14 mouse cellular contexts compared by ENCODE assay signal in the genomic region with DNA sequence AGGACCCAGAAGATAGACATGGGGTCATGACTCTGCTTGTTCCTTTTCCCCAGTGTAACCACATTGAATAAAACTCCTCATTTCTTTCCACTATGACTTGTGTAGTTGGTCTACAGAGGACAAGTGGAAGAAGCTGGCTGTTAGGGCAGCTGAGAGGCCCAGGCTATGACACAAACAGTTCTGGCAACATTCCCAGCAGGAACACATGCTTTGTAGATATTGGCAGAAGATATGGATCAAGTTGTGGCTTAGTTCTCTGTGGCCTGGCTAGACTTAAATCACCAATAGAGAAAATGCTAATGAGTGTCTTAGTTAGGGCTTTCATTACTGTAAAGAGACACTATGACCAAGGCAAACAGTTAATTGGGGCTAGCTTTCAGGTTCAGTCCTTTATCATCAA.
"Had no signal": no experiment of that assay in that cellular context is flagged by ENCODE, and none has a peak within 500 bp of the region (broad histone marks: within the 10 kb centered on the region; RNA-seq: fewer than 3 reads in every experiment).

No protein-coding gene starts in this region.

- H3K4me3 ChIP-seq: limb, embryonic 13.5 days; midbrain, embryonic 10.5 days; midbrain, embryonic 15.5 days; neural tube, embryonic 12.5 days had no signal

- H3K36me3 ChIP-seq: limb, embryonic 13.5 days; midbrain, embryonic 10.5 days; midbrain, embryonic 15.5 days; neural tube, embryonic 12.5 days had no signal

- DNase-seq: kidney, adult 8-10 months; kidney, postnatal 36 days; layer of hippocampus, adult 9-11 months; left cerebral cortex, postnatal 4 days; lung, embryonic 14.5 days; lung, postnatal 10 days; lung, postnatal 4 days; right cerebral cortex, postnatal 4 days; thymus, postnatal 36 days had no signal

- H3K27ac ChIP-seq: limb, embryonic 13.5 days; midbrain, embryonic 10.5 days; midbrain, embryonic 15.5 days; neural tube, embryonic 12.5 days had no signal

- H3K9ac ChIP-seq: limb, embryonic 13.5 days; lung, embryonic 14.5 days; midbrain, embryonic 15.5 days; neural tube, embryonic 12.5 days had no signal

- H3K27me3 ChIP-seq: limb, embryonic 13.5 days; midbrain, embryonic 15.5 days; neural tube, embryonic 12.5 days had no signal

- H3K4me2 ChIP-seq: limb, embryonic 13.5 days; liver, embryonic 11.5 days; lung, embryonic 14.5 days; midbrain, embryonic 15.5 days; neural tube, embryonic 12.5 days had no signal

- H3K9me3 ChIP-seq: midbrain, embryonic 10.5 days; midbrain, embryonic 15.5 days; neural tube, embryonic 12.5 days had no signal

- H3K4me1 ChIP-seq: limb, embryonic 13.5 days; midbrain, embryonic 10.5 days; midbrain, embryonic 15.5 days; neural tube, embryonic 12.5 days had no signal

- ATAC-seq: midbrain, embryonic 15.5 days had no signal
